Comparison of ENCODE assay signal across 23 mouse cellular contexts in the genomic region with DNA sequence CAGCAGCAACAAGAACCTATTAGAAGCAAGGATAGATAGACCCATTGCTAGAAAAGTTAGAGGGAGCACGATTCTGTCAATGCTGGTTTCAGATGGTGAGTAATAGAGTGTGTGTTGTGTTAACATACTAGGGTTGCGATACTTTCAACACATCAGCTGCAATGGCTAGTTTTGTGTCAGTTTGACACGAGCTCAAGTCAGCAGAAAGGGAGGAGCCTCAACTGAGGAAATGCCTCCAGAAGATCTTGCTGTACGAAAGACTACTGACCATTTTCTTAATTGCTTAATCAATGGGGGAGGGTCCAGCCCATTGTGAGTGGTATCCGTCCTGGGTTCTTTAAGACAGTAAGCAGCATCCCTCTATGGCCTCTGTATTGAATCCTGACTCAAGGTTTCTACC. TPM values are rescaled to one million over a fixed set of nuclear protein-coding genes. Genes with fewer than 3 reads are reported as not detected.
"Had no signal": no experiment of that assay in that cellular context is flagged by ENCODE, and none has a peak within 500 bp of the region (broad histone marks: within the 10 kb centered on the region; RNA-seq: fewer than 3 reads in every experiment).

No protein-coding gene starts in this region.

- H3K9ac ChIP-seq: liver, embryonic 15.5 days; liver, postnatal 0 days; lung, embryonic 15.5 days; midbrain, embryonic 12.5 days; neural tube, embryonic 12.5 days; stomach, embryonic 15.5 days had no signal

- ATAC-seq: liver, postnatal 0 days; lung, postnatal 0 days; midbrain, embryonic 16.5 days had no signal

- H3K27ac ChIP-seq: liver, embryonic 15.5 days; lung, embryonic 15.5 days; macrophage; midbrain, embryonic 12.5 days; neural tube, embryonic 12.5 days; stomach, embryonic 15.5 days; stomach, postnatal 0 days had no signal

- H3K36me3 ChIP-seq: liver, embryonic 15.5 days; lung, embryonic 15.5 days; midbrain, embryonic 12.5 days; neural tube, embryonic 12.5 days; stomach, embryonic 15.5 days had no signal

- H3K4me1 ChIP-seq: liver, embryonic 15.5 days; lung, embryonic 15.5 days; midbrain, embryonic 12.5 days; neural tube, embryonic 12.5 days; stomach, embryonic 15.5 days had no signal

- H3K27me3 ChIP-seq: liver, embryonic 15.5 days; lung, embryonic 15.5 days; midbrain, embryonic 12.5 days; neural tube, embryonic 12.5 days; stomach, embryonic 15.5 days had no signal

- H3K9me3 ChIP-seq: liver, embryonic 15.5 days; lung, embryonic 15.5 days; megakaryocyte, embryonic 14.5 days; midbrain, embryonic 12.5 days; neural tube, embryonic 12.5 days; stomach, embryonic 15.5 days had no signal

- H3K4me3 ChIP-seq: liver, embryonic 15.5 days; lung, embryonic 15.5 days; megakaryocyte, embryonic 14.5 days; midbrain, embryonic 12.5 days; neural tube, embryonic 12.5 days; stomach, embryonic 15.5 days had no signal

- H3K4me2 ChIP-seq: liver, embryonic 15.5 days; lung, embryonic 15.5 days; midbrain, embryonic 12.5 days; neural tube, embryonic 12.5 days; stomach, embryonic 15.5 days had no signal

- DNase-seq: liver, postnatal 0 days; lung, adult 2 months; lung, postnatal 14 days; lung, postnatal 36 days; midbrain, embryonic 14.5 days; right cerebral cortex, postnatal 14 days; thymus, adult 2 months; thymus, postnatal 25 days; thymus, postnatal 4 days had no signal

RNA-seq across cellular contexts. Expression of a gene that starts 7.2 kb away (rescaled TPM):
- total RNA-seq: neutrophil, adult 5-6 weeks had no signal
- polyA plus RNA-seq: liver, postnatal 0 days; macrophage; midbrain, embryonic 14.5 days; testis, adult 2 months; thymus, adult 2 months had no signal

RNA-seq across cellular contexts. Expression of a gene that starts 41.4 kb away (rescaled TPM):
- polyA plus RNA-seq: liver, embryonic 15.5 days; liver, postnatal 0 days; lung, adult 2 months; lung, postnatal 0 days; macrophage; midbrain, embryonic 12.5 days; midbrain, embryonic 14.5 days; neural tube, embryonic 12.5 days; neural tube, embryonic 14.5 days; spleen, adult 2 months; stomach, embryonic 15.5 days; stomach, postnatal 0 days had no signal
